Mouse (Mus musculus) midbrain, embryonic 13.5 days (tissue): ENCODE measurements around the gene Hils1. TPM values are rescaled to one million over a fixed set of nuclear protein-coding genes. Genes with fewer than 3 reads are reported as not detected.

Source experiments
- ATAC-seq: fragments of 200-750 bp; cut with Nextera tagmentation; 2 replicates; pipeline ENCODE4 v1.8.0; 2017; ENCODE audit warnings: mild to moderate bottlenecking, moderate TSS enrichment, moderate library complexity
- H3K27ac ChIP-seq: fragments of 300-500 bp; sonication (generic); 2 replicates; pipeline ENCODE4 v1.5.1; 2015; ENCODE audit warnings: inconsistent platforms, mild to moderate bottlenecking, moderate library complexity
- H3K27me3 ChIP-seq: fragments of 300-500 bp; sonication (generic); 2 replicates; pipeline ENCODE4 v1.6.1; 2015; ENCODE audit warnings: mild to moderate bottlenecking, inconsistent platforms
- H3K36me3 ChIP-seq: fragments of 300-500 bp; sonication (generic); 2 replicates; pipeline ENCODE4 v1.6.1; 2015; ENCODE audit warnings: mild to moderate bottlenecking, inconsistent platforms
- H3K4me1 ChIP-seq: fragments of 300-500 bp; sonication (generic); replicated peaks from 2 replicates; pipeline ENCODE4 v1.6.1; 2015; ENCODE audit warnings: inconsistent platforms
- H3K4me2 ChIP-seq: fragments of 300-500 bp; sonication (generic); replicated peaks from 2 replicates; pipeline ENCODE4 v1.6.1; 2015; ENCODE audit warnings: moderate library complexity, mild to moderate bottlenecking, inconsistent platforms
- H3K4me3 ChIP-seq: fragments of 300-500 bp; sonication (generic); replicated peaks from 2 replicates; pipeline ENCODE4 v1.5.1; 2015; ENCODE audit warnings: mild to moderate bottlenecking, inconsistent platforms
- H3K9ac ChIP-seq: fragments of 300-500 bp; sonication (generic); replicated peaks from 2 replicates; pipeline ENCODE4 v1.6.1; 2015; ENCODE audit warnings: mild to moderate bottlenecking, inconsistent platforms
- H3K9me3 ChIP-seq: fragments of 300-500 bp; sonication (generic); 2 replicates; pipeline ENCODE4 v1.6.1; 2016; ENCODE audit warnings: mild to moderate bottlenecking, inconsistent platforms
- WGBS: fragments of 180-500 bp; shearing (Covaris S2); methylation state at CpG from one replicate; pipeline ENCODE4 v1.1.7; 2015; 5-methylcytosine and 5-hydroxymethylcytosine counted together
- polyA plus RNA-seq: library from polyadenylated mRNA; unstranded; fragments of >200 nt; fragmentation: Nextera tagmentation; extraction: Ambion mirVana; gene quantifications from 2 replicates; pipeline ENCODE4 v1.2.1, GENCODE M21; 2015

Gene Hils1
- polyA plus RNA-seq, 1 experiment from 2014 or later: not detected

- Histone ChIP-seq H3K4me1 (peaks cover 13% of the 10 kb centered on the region), H3K4me2 (peak overlapping the region; percentile 44), H3K36me3 (no peaks in the 10 kb centered on the region), H3K27ac (peak overlapping the region; percentile 88), H3K27me3 (no peaks in the 10 kb centered on the region), H3K9ac (peak overlapping the region; percentile 53), H3K9me3 (no peaks in the 10 kb centered on the region), H3K4me3 (peak overlapping the region; percentile 23)
- ATAC-seq: peak; percentile 97
- WGBS: under 1% methylated on average over 20 of the region's 20 CpGs
These were observed 11.6 kb downstream of the Hils1 start for GRCm38 (mm10) chr11:94978947-94979346.

GRCm38 (mm10) chr11:94979462-94980179 is 12.2 kb downstream of the Hils1 start:
- Histone ChIP-seq H3K27ac (0 out of 2 replicates have a peak overlapping the region, but pooled peaks have one; percentile 44), H3K4me3 (peak overlapping the region; percentile 23), H3K4me2 (peak overlapping the region; percentile 44), H3K9me3 (no peaks in the 10 kb centered on the region), H3K4me1 (peaks cover 13% of the 10 kb centered on the region), H3K36me3 (no peaks in the 10 kb centered on the region), H3K9ac (no peak overlapping the region; the same call in 1 of the 2 replicates), H3K27me3 (no peaks in the 10 kb centered on the region)
- 81% methylated on average over 11 of the region's 11 CpGs for WGBS
- ATAC-seq: peak; percentile 41

GRCm38 (mm10) chr11:94985140-94985539 is 17.7 kb downstream of the Hils1 start:
- Histone ChIP-seq H3K4me3 (no peak overlapping the region), H3K27ac (no peak overlapping the region), H3K36me3 (no peaks in the 10 kb centered on the region), H3K9ac (no peak overlapping the region), H3K4me2 (no peak overlapping the region), H3K4me1 (peaks cover 15% of the 10 kb centered on the region), H3K27me3 (no peaks in the 10 kb centered on the region), H3K9me3 (no peaks in the 10 kb centered on the region)
- ATAC-seq: no peak
- WGBS: 49% methylated on average over 1 of the region's 1 CpGs

GRCm38 (mm10) chr11:94985822-94986221 is 18.4 kb downstream of the Hils1 start:
- WGBS: 77% methylated on average over 5 of the region's 5 CpGs

GRCm38 (mm10) chr11:94986435-94986834 is 19.0 kb downstream of the Hils1 start:
- Histone ChIP-seq H3K27me3 (no peaks in the 10 kb centered on the region), H3K4me3 (no peak overlapping the region), H3K9ac (no peak overlapping the region), H3K4me1 (peaks cover 21% of the 10 kb centered on the region), H3K36me3 (no peaks in the 10 kb centered on the region), H3K27ac (no peak overlapping the region), H3K9me3 (no peaks in the 10 kb centered on the region), H3K4me2 (no peak overlapping the region)
- ATAC-seq: no peak
- WGBS: 73% methylated on average over 2 of the region's 2 CpGs

More at GRCm38 (mm10) chr11:94985822-94986221, 18.4 kb downstream of the Hils1 start:
- Histone ChIP-seq H3K9me3 (no peaks in the 10 kb centered on the region), H3K4me1 (peaks cover 21% of the 10 kb centered on the region), H3K9ac (no peak overlapping the region), H3K4me3 (no peak overlapping the region), H3K4me2 (no peak overlapping the region), H3K27me3 (no peaks in the 10 kb centered on the region), H3K36me3 (no peaks in the 10 kb centered on the region), H3K27ac (no peak overlapping the region)
- no peak for ATAC-seq

- Histone ChIP-seq H3K27me3 (no peaks in the 10 kb centered on the region), H3K27ac (no peak overlapping the region), H3K9me3 (no peaks in the 10 kb centered on the region), H3K36me3 (no peaks in the 10 kb centered on the region), H3K9ac (no peak overlapping the region), H3K4me2 (no peak overlapping the region), H3K4me1 (peaks cover 26% of the 10 kb centered on the region), H3K4me3 (no peak overlapping the region)
- no peak for ATAC-seq
- 44% methylated on average over 6 of the region's 6 CpGs for WGBS
These were observed 19.9 kb downstream of the Hils1 start for GRCm38 (mm10) chr11:94987341-94987740.

GRCm38 (mm10) chr11:94987851-94988250 is 20.5 kb downstream of the Hils1 start:
- WGBS: 77% methylated on average over 8 of the region's 8 CpGs
- ATAC-seq: no peak
- Histone ChIP-seq H3K4me1 (peaks cover 31% of the 10 kb centered on the region), H3K9ac (no peak overlapping the region), H3K4me2 (no peak overlapping the region), H3K36me3 (no peaks in the 10 kb centered on the region), H3K27me3 (no peaks in the 10 kb centered on the region), H3K27ac (no peak overlapping the region), H3K9me3 (no peaks in the 10 kb centered on the region), H3K4me3 (no peak overlapping the region)

- peaks cover 42% of the 10 kb centered on the region for H3K4me1 ChIP-seq
- ATAC-seq: no peak
- H3K4me2 ChIP-seq: peak overlapping the region; percentile 99
- H3K9me3 ChIP-seq: no peaks in the 10 kb centered on the region
- 21% methylated on average over 10 of the region's 10 CpGs for WGBS
- peak overlapping the region; percentile 95 for H3K27ac ChIP-seq
- H3K27me3 ChIP-seq: no peaks in the 10 kb centered on the region
- peak overlapping the region; percentile 87 for H3K4me3 ChIP-seq
- H3K36me3 ChIP-seq: no peaks in the 10 kb centered on the region
- H3K9ac ChIP-seq: peak overlapping the region; percentile 72
These were observed 21.6 kb downstream of the Hils1 start for GRCm38 (mm10) chr11:94988780-94989561.

- Histone ChIP-seq H3K9me3 (no peaks in the 10 kb centered on the region), H3K36me3 (0 out of 2 replicates have a peak, but pooled peaks cover 2% of the 10 kb centered on the region), H3K9ac (peak overlapping the region; percentile 72), H3K4me2 (peak overlapping the region; percentile 99), H3K4me3 (peak overlapping the region; percentile 87), H3K27me3 (no peaks in the 10 kb centered on the region), H3K27ac (peak overlapping the region; percentile 95), H3K4me1 (peaks cover 48% of the 10 kb centered on the region)
- under 1% methylated on average over 12 of the region's 12 CpGs for WGBS
- ATAC-seq: peak; percentile 66
These were observed 22.2 kb downstream of the Hils1 start for GRCm38 (mm10) chr11:94989562-94990017.

- Histone ChIP-seq H3K27ac (peak overlapping the region; percentile 95), H3K9me3 (no peaks in the 10 kb centered on the region), H3K4me3 (peak overlapping the region; percentile 87), H3K36me3 (0 out of 2 replicates have a peak, but pooled peaks cover 7% of the 10 kb centered on the region), H3K27me3 (no peaks in the 10 kb centered on the region), H3K4me1 (peaks cover 55% of the 10 kb centered on the region), H3K9ac (peak overlapping the region; percentile 98), H3K4me2 (peak overlapping the region; percentile 99)
- 41% methylated on average over 6 of the region's 6 CpGs for WGBS
- no peak for ATAC-seq
These were observed 22.8 kb downstream of the Hils1 start for GRCm38 (mm10) chr11:94990102-94990748.

GRCm38 (mm10) chr11:94990749-94991577 is 23.6 kb downstream of the Hils1 start, which contains the start of gene Ppp1r9b:
Gene Ppp1r9b (plus strand): TSS chr11:94991035.
- 0% methylated on average over 52 of the region's 69 CpGs for WGBS
- H3K4me2 ChIP-seq: peak within 1 kb of the TSS; percentile 99
- H3K9me3 ChIP-seq: no peaks in the 10 kb centered on the region
- H3K9ac ChIP-seq: peak within 1 kb of the TSS; percentile 98
- peaks cover 62% of the 10 kb centered on the region for H3K4me1 ChIP-seq
- ATAC-seq: peak; percentile 86
- peak within 1 kb of the TSS; percentile 87 for H3K4me3 ChIP-seq
- no peaks in the 10 kb centered on the region for H3K27me3 ChIP-seq
- H3K36me3 ChIP-seq: peaks cover 14% of the 10 kb centered on the region; the same call in 1 of the 2 replicates
- peak within 1 kb of the TSS; percentile 95 for H3K27ac ChIP-seq
